Comparison of ENCODE assay signal across 17 mouse cellular contexts in genomic region chr3:98443149-98443779, GRCm38 (mm10). TPM values are rescaled to one million over a fixed set of nuclear protein-coding genes. Genes with fewer than 3 reads are reported as not detected.
A peak's percentile ranks its signal among the peaks of the same experiment; 100 is the strongest.
DNase-seq lines count a peak whose midpoint lies in the region; ATAC-seq and TF ChIP-seq lines count a peak whose summit lies in the region.
"Not testable (repeated sequence)": the region's sequence is repeated elsewhere in the genome, so short reads cannot be mapped to it uniquely, and the experiment has no call there.
"Had no signal": no experiment of that assay in that cellular context is flagged by ENCODE, and none has a peak within 500 bp of the region (broad histone marks: within the 10 kb centered on the region; RNA-seq: fewer than 3 reads in every experiment).

No protein-coding gene starts in this region.

- peak; percentile 69 for TF ChIP-seq CTCF in heart, adult 2 months (IDR thresholded peaks at IDR 0.05)

- not testable (repeated sequence) for H3K36me3 ChIP-seq in embryonic facial prominence, embryonic 10.5 days (replicated peaks); heart, adult 2 months (ENCODE audit: control insufficient read depth, insufficient read depth, low read length); intestine, embryonic 15.5 days; neural tube, embryonic 11.5 days (ENCODE audit: control insufficient read depth, insufficient read depth, low read length)

- 12% methylated on average over 3 of the region's 3 CpGs for WGBS in embryonic facial prominence, embryonic 10.5 days
- 3% methylated on average over 3 of the region's 3 CpGs for WGBS in heart, adult 2 months
- WGBS in intestine, embryonic 15.5 days, result 6% methylated on average over 3 of the region's 3 CpGs
- 18% methylated on average over 3 of the region's 3 CpGs for WGBS in neural tube, embryonic 11.5 days

- not testable (repeated sequence) for H3K4me1 ChIP-seq in embryonic facial prominence, embryonic 10.5 days; heart, adult 2 months (ENCODE audit: control insufficient read depth, insufficient read depth, low read length); intestine, embryonic 15.5 days (replicated peaks); neural tube, embryonic 11.5 days (ENCODE audit: control insufficient read depth, insufficient read depth, low read length)

- H3K4me2 ChIP-seq in intestine, embryonic 15.5 days (replicated peaks); neural tube, embryonic 11.5 days (ENCODE audit: low read depth): not testable (repeated sequence)

- H3K9ac ChIP-seq in heart, adult 2 months (ENCODE audit: low read depth, low read length); intestine, embryonic 15.5 days; neural tube, embryonic 11.5 days (ENCODE audit: low read length): not testable (repeated sequence)

- intact Hi-C loops in heart, adult 2 months (cut with DNase I), result loop anchor here (1.0 kb wide), 1 partner anchor 81 kb away; no protein-coding TSS in a partner anchor

- TF ChIP-seq POLR2A in heart, adult 2 months (IDR thresholded peaks at IDR 0.05; ENCODE audit: insufficient read depth, low read depth, low read length), result not testable (repeated sequence)

- not testable (repeated sequence) for H3K27ac ChIP-seq in embryonic facial prominence, embryonic 10.5 days (replicated peaks); heart, adult 2 months; intestine, embryonic 15.5 days; neural tube, embryonic 11.5 days (ENCODE audit: low read depth, low read length)

- not testable (repeated sequence) for H3K27me3 ChIP-seq in embryonic facial prominence, embryonic 10.5 days (replicated peaks; ENCODE audit: low read depth, poor library complexity, severe bottlenecking); heart, adult 2 months (ENCODE audit: control insufficient read depth, insufficient read depth, low read length); intestine, embryonic 15.5 days (replicated peaks); neural tube, embryonic 11.5 days (ENCODE audit: control insufficient read depth, insufficient read depth, low read length)

- not testable (repeated sequence) for H3K79me2 ChIP-seq in heart, adult 2 months (replicated peaks; ENCODE audit: control insufficient read depth, insufficient read depth, low read length)

- not testable (repeated sequence) for H3K4me3 ChIP-seq in embryonic facial prominence, embryonic 10.5 days; heart, adult 2 months; intestine, embryonic 15.5 days (replicated peaks); neural tube, embryonic 11.5 days (ENCODE audit: low read depth, low read length)

- not testable (repeated sequence) for H3K9me3 ChIP-seq in embryonic facial prominence, embryonic 10.5 days; intestine, embryonic 15.5 days; neural tube, embryonic 11.5 days (ENCODE audit: control insufficient read depth, low read length)

- not testable (repeated sequence) for TF ChIP-seq EP300 in heart, adult 2 months (IDR thresholded peaks at IDR 0.05; ENCODE audit: insufficient read depth, low read depth, low read length)

- DNase-seq in embryonic facial prominence, embryonic 10.5 days (ENCODE audit: low spot score), result peak; percentile 7
- not testable (repeated sequence) for DNase-seq in heart, adult 2 months; neural tube, embryonic 11.5 days (ENCODE audit: low spot score)
- DNase-seq in layer of hippocampus, adult 11-12 months (ENCODE audit: low spot score), result peak; percentile 34

- ATAC-seq in CD4-positive, CD25-positive, alpha-beta regulatory T cell, adult 4 months, result peak; percentile 67
- ATAC-seq in intestine, embryonic 15.5 days, result 0 out of 2 replicates have a peak, but pooled peaks have one; percentile 39
- peak; percentile 82 for ATAC-seq in megakaryocyte, adult 5-6 weeks (ENCODE audit: poor library complexity, severe bottlenecking)
- peak; percentile 35; the same call in 1 of the 2 replicates for ATAC-seq in neural tube, embryonic 11.5 days (ENCODE audit: insufficient read depth, low FRiP score, low TSS enrichment)

RNA-seq across cellular contexts. Expression of gene Gm4450, which starts 13.7 kb away (rescaled TPM):
- not detected for polyA plus RNA-seq in CD4-positive, CD25-positive, alpha-beta regulatory T cell, adult 4 months (2017; shearing (Covaris generic))
- polyA plus RNA-seq in embryonic facial prominence, embryonic 10.5 days (2016; fragmentation: Nextera tagmentation; extraction: Ambion mirVana), result not detected in 2 replicates
- not detected for total RNA-seq in heart, adult 2 months (2021)
- polyA plus RNA-seq in heart, adult 2 months (2012; rRNA removed), result not detected in 2 replicates
- not detected in 2 replicates for polyA plus RNA-seq in intestine, embryonic 15.5 days (2015; fragmentation: Nextera tagmentation; extraction: Ambion mirVana)
- total RNA-seq in megakaryocyte, adult 5-6 weeks (2015), result not detected in 2 replicates
- not detected in 2 replicates for total RNA-seq in megakaryocyte, adult 5-6 weeks (2017)
- not detected in 2 replicates for polyA plus RNA-seq in neural tube, embryonic 11.5 days (2014; fragmentation: Nextera tagmentation; extraction: Ambion mirVana)
- total RNA-seq: adrenal gland, adult 2 months; gastrocnemius, postnatal 25 days; left cerebral cortex, postnatal 25 days had no signal
- polyA plus RNA-seq: adrenal gland, adult 2 months; embryonic facial prominence, embryonic 13.5 days; forebrain, embryonic 12.5 days; heart, embryonic 14.5 days; inflammation-experienced regulatory T-cells, adult 6 months; liver, embryonic 15.5 days; neural tube, embryonic 15.5 days; thymus, adult 2 months had no signal
